Comparison of ENCODE assay signal across 8 mouse cellular contexts in genomic region chr9:88916576-88916975, GRCm38 (mm10). TPM values are rescaled to one million over a fixed set of nuclear protein-coding genes. Genes with fewer than 3 reads are reported as not detected.
DNase-seq lines count a peak whose midpoint lies in the region; TF ChIP-seq lines count a peak whose summit lies in the region.
"Not testable (repeated sequence)": the region's sequence is repeated elsewhere in the genome, so short reads cannot be mapped to it uniquely, and the experiment has no call there.
"Had no signal": no experiment of that assay in that cellular context is flagged by ENCODE, and none has a peak within 500 bp of the region (broad histone marks: within the 10 kb centered on the region; RNA-seq: fewer than 3 reads in every experiment).

No protein-coding gene starts in this region.

- not testable (repeated sequence) for H3ac ChIP-seq in C2C12 (ENCODE audit: control insufficient read depth, insufficient read length, low read depth)

- not testable (repeated sequence) for TF ChIP-seq CTCF in C2C12 (IDR thresholded peaks at IDR 0.05; ENCODE audit: control insufficient read depth, insufficient read depth, insufficient read length)

- not testable (repeated sequence) for H3K79me3 ChIP-seq in C2C12 (ENCODE audit: low read depth)

- H3K36me3 ChIP-seq in C2C12 (ENCODE audit: control insufficient read depth, insufficient read depth) = not testable (repeated sequence)

- H3K4me3 ChIP-seq in C2C12 (ENCODE audit: insufficient read depth, poor library complexity, severe bottlenecking) = not testable (repeated sequence)

- DNase-seq in 3T3-L1 (ENCODE audit: low read depth, low spot score) (peak; percentile 20), 416B (ENCODE audit: low read depth) (peak; percentile 0)
- DNase-seq in heart, adult 11 months = peak; percentile 82

- H3K27me3 ChIP-seq in C2C12 (ENCODE audit: control insufficient read depth, insufficient read depth, insufficient read length) = not testable (repeated sequence)

- H3K79me2 ChIP-seq in C2C12 (ENCODE audit: control insufficient read depth, insufficient read depth) = not testable (repeated sequence)

TF ChIP-seq in C2C12, 6 proteins besides CTCF, POLR2A, EP300 and RAD21:
- TF ChIP-seq USF1 (IDR thresholded peaks at IDR 0.05; ENCODE audit: low read depth) = peak; percentile 63
TF ChIP-seq in C2C12: peak in this region for 1; not testable (repeated sequence) for 5.

RNA-seq across cellular contexts. Expression of gene Bcl2a1a, which starts 40.1 kb away (rescaled TPM):
- not detected for polyA plus RNA-seq in C2C12 (2012; fragmentation: generic; extraction: Trizol)
- polyA plus RNA-seq: brain, embryonic 14.5 days; CD4-positive, CD25-positive, alpha-beta regulatory T cell, adult 4 months; G1E; Patski had no signal

Comparison
In these comparisons a context has a peak if more than half of its experiments do, and no peak if none do; other contexts are left out.
1. DNase-seq: peak in every context shown above with its lines; median percentile 82 in heart, adult 11 months; 20 in 3T3-L1; 0 in 416B.